Mouse (Mus musculus): ENCODE measurements at regions not wholly inside any gene's neighbourhood (a gene's known extent, or its start where the extent isn't known, plus 50 kb on each side); places are given as distances from the start of the nearest gene placed in this dataset.

GRCm38 (mm10) chr5:64632171-64632570 lies 171.0 kb upstream of the Klf3 start:
- no peak for ATAC-seq (replicated peaks in 1 of 2; ENCODE audit: insufficient read depth in 1 of 2, low FRiP score in 2 of 2, low TSS enrichment in 1 of 2, low read depth in 1 of 2, poor library complexity in 2 of 2, severe bottlenecking in 2 of 2)

GRCm38 (mm10) chr5:64634008-64634407 lies 169.2 kb upstream of the Klf3 start:
- no peak for ATAC-seq (replicated peaks in 1 of 2; ENCODE audit: insufficient read depth in 1 of 2, low FRiP score in 2 of 2, low TSS enrichment in 1 of 2, low read depth in 1 of 2, poor library complexity in 2 of 2, severe bottlenecking in 2 of 2)

- ATAC-seq (replicated peaks in 1 of 2; ENCODE audit: insufficient read depth in 1 of 2, low FRiP score in 2 of 2, low TSS enrichment in 1 of 2, low read depth in 1 of 2, poor library complexity in 2 of 2, severe bottlenecking in 2 of 2) = peak; percentile 56 to 73; a peak in 3 of 4 replicates
Observed at GRCm38 (mm10) chr5:64634721-64635120, 168.5 kb upstream of the Klf3 start.

GRCm38 (mm10) chr5:64636301-64636700 lies 166.9 kb upstream of the Klf3 start:
- no peak for ATAC-seq (replicated peaks in 1 of 2; ENCODE audit: insufficient read depth in 1 of 2, low FRiP score in 2 of 2, low TSS enrichment in 1 of 2, low read depth in 1 of 2, poor library complexity in 2 of 2, severe bottlenecking in 2 of 2)

- ATAC-seq (replicated peaks in 1 of 2; ENCODE audit: insufficient read depth in 1 of 2, low FRiP score in 2 of 2, low TSS enrichment in 1 of 2, low read depth in 1 of 2, poor library complexity in 2 of 2, severe bottlenecking in 2 of 2) = no peak
Observed at GRCm38 (mm10) chr5:64643584-64643983, 159.6 kb upstream of the Klf3 start.

- ATAC-seq (replicated peaks in 1 of 2; ENCODE audit: insufficient read depth in 1 of 2, low FRiP score in 2 of 2, low TSS enrichment in 1 of 2, low read depth in 1 of 2, poor library complexity in 2 of 2, severe bottlenecking in 2 of 2) = peak in 1 of 2 experiments; percentile 27; a peak in 1 of 4 replicates
Observed at GRCm38 (mm10) chr5:64647417-64648125, 155.6 kb upstream of the Klf3 start.

- 0 out of 4 replicates have a peak, but pooled peaks of 1 of the 2 experiments have one; percentile 17 for ATAC-seq (replicated peaks in 1 of 2; ENCODE audit: insufficient read depth in 1 of 2, low FRiP score in 2 of 2, low TSS enrichment in 1 of 2, low read depth in 1 of 2, poor library complexity in 2 of 2, severe bottlenecking in 2 of 2)
Observed at GRCm38 (mm10) chr5:64648492-64648891, 154.7 kb upstream of the Klf3 start.

- no peak for ATAC-seq (replicated peaks in 1 of 2; ENCODE audit: insufficient read depth in 1 of 2, low FRiP score in 2 of 2, low TSS enrichment in 1 of 2, low read depth in 1 of 2, poor library complexity in 2 of 2, severe bottlenecking in 2 of 2)
Observed at GRCm38 (mm10) chr5:64651407-64651806, 151.8 kb upstream of the Klf3 start.

- ATAC-seq (replicated peaks in 1 of 2; ENCODE audit: insufficient read depth in 1 of 2, low FRiP score in 2 of 2, low TSS enrichment in 1 of 2, low read depth in 1 of 2, poor library complexity in 2 of 2, severe bottlenecking in 2 of 2) = no peak
Observed at GRCm38 (mm10) chr5:64653764-64654163, 149.4 kb upstream of the Klf3 start.

- ATAC-seq (replicated peaks in 1 of 2; ENCODE audit: insufficient read depth in 1 of 2, low FRiP score in 2 of 2, low TSS enrichment in 1 of 2, low read depth in 1 of 2, poor library complexity in 2 of 2, severe bottlenecking in 2 of 2) = no peak
Observed at GRCm38 (mm10) chr5:64655286-64655685, 147.9 kb upstream of the Klf3 start.

- no peak for ATAC-seq (replicated peaks in 1 of 2; ENCODE audit: insufficient read depth in 1 of 2, low FRiP score in 2 of 2, low TSS enrichment in 1 of 2, low read depth in 1 of 2, poor library complexity in 2 of 2, severe bottlenecking in 2 of 2)
Observed at GRCm38 (mm10) chr5:64661959-64662358, 141.2 kb upstream of the Klf3 start.

GRCm38 (mm10) chr5:64662476-64662875 lies 140.7 kb upstream of the Klf3 start:
- ATAC-seq (replicated peaks in 1 of 2; ENCODE audit: insufficient read depth in 1 of 2, low FRiP score in 2 of 2, low TSS enrichment in 1 of 2, low read depth in 1 of 2, poor library complexity in 2 of 2, severe bottlenecking in 2 of 2) = peak; percentile 7 to 45; a peak in 1 of 4 replicates

- ATAC-seq (replicated peaks in 1 of 2; ENCODE audit: insufficient read depth in 1 of 2, low FRiP score in 2 of 2, low TSS enrichment in 1 of 2, low read depth in 1 of 2, poor library complexity in 2 of 2, severe bottlenecking in 2 of 2) = no peak
Observed at GRCm38 (mm10) chr5:64663766-64664165, 139.4 kb upstream of the Klf3 start.

GRCm38 (mm10) chr5:64665064-64665463 lies 138.1 kb upstream of the Klf3 start:
- ATAC-seq (replicated peaks in 1 of 2; ENCODE audit: insufficient read depth in 1 of 2, low FRiP score in 2 of 2, low TSS enrichment in 1 of 2, low read depth in 1 of 2, poor library complexity in 2 of 2, severe bottlenecking in 2 of 2) = no peak

- ATAC-seq (replicated peaks in 1 of 2; ENCODE audit: insufficient read depth in 1 of 2, low FRiP score in 2 of 2, low TSS enrichment in 1 of 2, low read depth in 1 of 2, poor library complexity in 2 of 2, severe bottlenecking in 2 of 2) = no peak
Observed at GRCm38 (mm10) chr5:64666256-64666655, 136.9 kb upstream of the Klf3 start.

- no peak for ATAC-seq (replicated peaks in 1 of 2; ENCODE audit: insufficient read depth in 1 of 2, low FRiP score in 2 of 2, low TSS enrichment in 1 of 2, low read depth in 1 of 2, poor library complexity in 2 of 2, severe bottlenecking in 2 of 2)
Observed at GRCm38 (mm10) chr5:64667053-64667452, 136.1 kb upstream of the Klf3 start.

GRCm38 (mm10) chr5:64673861-64674260 lies 129.3 kb upstream of the Klf3 start:
- ATAC-seq (replicated peaks in 1 of 2; ENCODE audit: insufficient read depth in 1 of 2, low FRiP score in 2 of 2, low TSS enrichment in 1 of 2, low read depth in 1 of 2, poor library complexity in 2 of 2, severe bottlenecking in 2 of 2) = no peak

GRCm38 (mm10) chr5:64676214-64676945 lies 126.8 kb upstream of the Klf3 start:
- peak; percentile 27 to 29; a peak in 3 of 4 replicates for ATAC-seq (replicated peaks in 1 of 2; ENCODE audit: insufficient read depth in 1 of 2, low FRiP score in 2 of 2, low TSS enrichment in 1 of 2, low read depth in 1 of 2, poor library complexity in 2 of 2, severe bottlenecking in 2 of 2)

Measured in hematopoietic stem cell, adult 5-6 weeks (primary cell).